Mouse (Mus musculus) gastrocnemius, adult 2 months (tissue): ENCODE measurements at regions not wholly inside any gene's neighbourhood (a gene's known extent, or its start where the extent isn't known, plus 50 kb on each side); places are given as distances from the start of the nearest gene placed in this dataset.

ENCODE experiments used
- DNase-seq: peaks from one replicate; pipeline ENCODE4 v3.0.0; 2022
- H3K27ac ChIP-seq: fragments of 200-600 bp; 2 replicates; pipeline ENCODE4 v1.8.1; 2022; ENCODE audit warnings: mild to moderate bottlenecking
- H3K4me3 ChIP-seq: fragments of 200-600 bp; 2 replicates; pipeline ENCODE4 v1.8.1; 2022; ENCODE audit warnings: mild to moderate bottlenecking, moderate library complexity
- CTCF ChIP-seq: fragments of 200-600 bp; IDR thresholded peaks from 2 replicates; pipeline ENCODE4 v1.8.1; 2022; ENCODE audit warnings: antibody characterized with exemption, mild to moderate bottlenecking, moderate library complexity
- intact Hi-C: fragments of 180-260 bp; cut with DNase I; formaldehyde crosslinking; loops from one replicate; pipeline ENCODE4 v1.15.1; 2025

DNA sequence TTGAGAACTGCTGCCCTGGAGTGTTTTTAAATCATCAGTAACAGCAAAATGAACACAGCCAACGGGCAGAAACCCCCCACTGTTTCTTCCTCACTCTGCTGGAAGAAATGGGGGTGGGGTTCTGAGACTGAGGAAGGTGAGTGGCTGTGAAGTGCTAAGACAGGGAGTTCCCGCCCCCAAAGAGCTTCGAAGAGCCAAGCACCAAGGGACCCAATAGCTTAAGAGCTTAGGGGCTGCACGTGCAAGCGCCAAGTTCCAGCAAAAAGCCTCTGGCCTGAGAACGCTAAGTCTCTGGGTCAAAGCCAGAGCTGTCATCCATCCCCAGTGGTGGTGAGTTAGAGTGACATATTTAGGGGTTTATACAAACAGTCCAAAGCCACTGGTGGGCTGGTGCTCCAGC, 55.1 kb upstream of the Pcbd1 start:
- intact Hi-C loops = no loop called here
- no peak overlapping the region for H3K4me3 ChIP-seq
- DNase-seq = no peak
- no peak overlapping the region for H3K27ac ChIP-seq
- TF ChIP-seq CTCF = no peak

DNA sequence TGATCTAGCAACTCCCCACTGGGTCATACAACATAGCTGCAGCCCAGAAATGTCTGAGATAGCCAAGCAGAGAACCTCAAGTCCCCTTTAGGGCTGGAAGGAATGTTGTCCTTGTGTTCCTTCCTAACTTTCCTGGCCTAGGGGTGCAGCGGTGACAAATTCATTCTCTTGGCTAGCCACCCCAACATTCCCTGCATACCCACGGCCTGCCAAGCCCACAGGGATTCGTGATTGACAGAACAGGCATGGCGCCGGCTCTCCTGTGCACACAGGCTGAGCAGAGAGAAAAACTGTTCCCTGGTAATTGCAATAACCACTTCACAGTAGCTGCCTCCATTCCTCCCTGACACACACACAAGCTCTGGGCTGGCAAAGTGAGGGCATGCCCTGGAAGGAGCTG, 60.5 kb upstream of the Pcbd1 start:
- H3K4me3 ChIP-seq = no peak overlapping the region
- no peak overlapping the region for H3K27ac ChIP-seq
- peak; percentile 25 for DNase-seq
- TF ChIP-seq CTCF = no peak
- intact Hi-C loops = no loop called here

DNA sequence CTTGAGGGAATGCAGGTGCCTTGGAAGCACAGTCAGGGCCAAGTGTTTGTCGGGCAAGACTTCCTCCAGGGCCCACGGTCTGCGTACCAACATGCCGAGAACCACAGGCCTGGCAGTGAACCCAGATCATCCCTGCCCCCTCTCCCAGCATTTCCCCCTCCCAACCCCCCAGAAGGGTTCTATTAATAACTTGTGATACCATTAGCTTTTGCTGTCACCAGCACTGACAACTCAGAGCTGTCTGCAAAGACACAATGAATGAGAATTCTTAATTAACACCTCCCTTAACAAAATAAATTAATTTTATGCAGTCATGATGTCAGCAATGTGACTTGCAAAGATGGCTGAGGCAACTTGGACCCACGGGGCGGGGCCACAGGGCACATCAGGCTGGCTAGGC, 61.9 kb upstream of the Pcbd1 start:
- no peak for DNase-seq
- Histone ChIP-seq H3K27ac (no peak overlapping the region), H3K4me3 (no peak overlapping the region)
- intact Hi-C loops = no loop called here
- TF ChIP-seq CTCF = no peak

GRCm38 (mm10) chr10:61025061-61025460, 64.1 kb upstream of the Pcbd1 start:
- Histone ChIP-seq H3K27ac (no peak overlapping the region), H3K4me3 (no peak overlapping the region)
- intact Hi-C loops = no loop called here
- TF ChIP-seq CTCF = no peak
- no peak for DNase-seq

DNA sequence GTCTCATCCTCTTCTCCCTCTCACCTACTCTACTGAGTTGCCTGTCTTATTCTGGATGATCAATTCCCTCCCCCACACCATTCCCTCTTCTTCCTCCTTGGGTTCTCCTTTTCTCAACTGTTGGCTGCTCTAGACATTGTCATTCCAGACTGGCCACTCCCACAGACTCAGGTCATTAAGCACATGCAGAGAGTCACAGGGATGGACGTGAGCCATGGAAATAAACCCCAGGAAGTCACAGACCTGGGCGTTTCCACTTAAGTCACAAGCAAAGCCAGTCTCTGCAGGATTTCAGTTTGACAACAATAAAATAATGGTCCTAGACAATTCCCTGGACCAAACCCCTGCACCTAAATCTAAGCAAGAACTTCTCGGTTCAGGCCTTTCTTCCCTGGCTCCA, 65.0 kb upstream of the Pcbd1 start:
- H3K27ac ChIP-seq = no peak overlapping the region
- no peak overlapping the region for H3K4me3 ChIP-seq
- TF ChIP-seq CTCF = no peak
- DNase-seq = no peak
- intact Hi-C loops = no loop called here

GRCm38 (mm10) chr10:61023431-61023830, 65.7 kb upstream of the Pcbd1 start:
- intact Hi-C loops = no loop called here
- DNase-seq = no peak
- H3K4me3 ChIP-seq = no peak overlapping the region
- H3K27ac ChIP-seq = no peak overlapping the region
- TF ChIP-seq CTCF = no peak

DNA sequence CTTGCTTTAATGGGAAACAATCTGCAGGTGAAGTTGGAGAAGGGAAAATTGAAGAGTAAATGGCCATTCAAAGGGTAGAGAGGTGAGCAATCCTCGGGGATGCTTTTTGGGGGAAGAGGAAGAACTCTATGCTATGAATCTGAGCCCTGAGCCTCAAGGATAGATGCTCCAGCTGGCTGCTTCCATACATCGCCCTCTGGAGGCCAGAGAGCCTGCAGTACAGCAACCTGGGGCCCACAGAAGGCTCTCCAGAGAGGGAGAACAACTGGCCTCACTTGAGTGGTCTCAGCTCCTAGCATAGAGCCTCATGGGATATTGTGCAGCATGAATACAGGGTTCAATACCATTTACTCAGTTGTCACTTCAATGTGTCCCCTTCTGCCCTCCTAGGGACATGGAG, 69.6 kb upstream of the Pcbd1 start:
- no peak for DNase-seq
- intact Hi-C loops = no loop called here
- H3K27ac ChIP-seq = no peak overlapping the region
- H3K4me3 ChIP-seq = no peak overlapping the region
- TF ChIP-seq CTCF = peak; percentile 21; the same call in 1 of the 2 replicates

DNA sequence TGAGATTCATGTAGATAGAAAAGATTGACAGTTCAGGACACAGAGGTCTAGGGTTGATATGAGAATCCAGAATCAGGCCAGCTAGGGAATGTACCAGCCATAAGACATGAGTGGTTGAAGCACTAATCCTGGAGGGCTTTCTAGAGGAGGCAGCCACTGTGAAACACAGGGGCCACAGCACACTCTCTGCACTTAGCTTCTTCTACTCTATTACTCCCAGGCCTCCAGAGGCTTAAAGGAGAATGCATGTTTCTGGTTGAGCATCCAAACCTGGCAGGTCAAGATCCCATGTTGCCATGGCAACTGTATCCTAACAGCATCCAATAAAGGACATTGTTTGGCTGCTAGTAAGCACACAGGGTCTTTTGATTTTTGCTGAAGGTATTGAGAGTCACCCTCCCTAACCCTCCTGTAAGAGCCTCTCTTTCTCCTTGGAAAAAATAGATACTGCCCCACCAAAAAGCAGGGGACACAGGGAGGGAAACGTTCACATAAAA, 76.9 kb upstream of the Pcbd1 start:
- H3K4me3 ChIP-seq = no peak overlapping the region
- intact Hi-C loops = no loop called here
- H3K27ac ChIP-seq = no peak overlapping the region
- no peak for DNase-seq
- TF ChIP-seq CTCF = no peak

- DNase-seq = no peak
- TF ChIP-seq CTCF = no peak
- intact Hi-C loops = no loop called here
- Histone ChIP-seq H3K4me3 (no peak overlapping the region), H3K27ac (no peak overlapping the region)
Observed at GRCm38 (mm10) chr10:61010697-61011096, 78.4 kb upstream of the Pcbd1 start.

GRCm38 (mm10) chr10:61007403-61007802, 81.7 kb upstream of the Pcbd1 start:
- no peak for TF ChIP-seq CTCF
- intact Hi-C loops = no loop called here
- H3K27ac ChIP-seq = no peak overlapping the region
- H3K4me3 ChIP-seq = no peak overlapping the region
- no peak for DNase-seq

- intact Hi-C loops = no loop called here
- H3K27ac ChIP-seq = no peak overlapping the region
- DNase-seq = no peak
- TF ChIP-seq CTCF = no peak
- no peak overlapping the region for H3K4me3 ChIP-seq
Observed at GRCm38 (mm10) chr10:61001745-61002160, 87.4 kb upstream of the Pcbd1 start.

GRCm38 (mm10) chr10:60997393-60997792, 91.7 kb upstream of the Pcbd1 start:
- Histone ChIP-seq H3K4me3 (no peak overlapping the region), H3K27ac (no peak overlapping the region)
- no peak for TF ChIP-seq CTCF
- intact Hi-C loops = no loop called here
- no peak for DNase-seq

DNA sequence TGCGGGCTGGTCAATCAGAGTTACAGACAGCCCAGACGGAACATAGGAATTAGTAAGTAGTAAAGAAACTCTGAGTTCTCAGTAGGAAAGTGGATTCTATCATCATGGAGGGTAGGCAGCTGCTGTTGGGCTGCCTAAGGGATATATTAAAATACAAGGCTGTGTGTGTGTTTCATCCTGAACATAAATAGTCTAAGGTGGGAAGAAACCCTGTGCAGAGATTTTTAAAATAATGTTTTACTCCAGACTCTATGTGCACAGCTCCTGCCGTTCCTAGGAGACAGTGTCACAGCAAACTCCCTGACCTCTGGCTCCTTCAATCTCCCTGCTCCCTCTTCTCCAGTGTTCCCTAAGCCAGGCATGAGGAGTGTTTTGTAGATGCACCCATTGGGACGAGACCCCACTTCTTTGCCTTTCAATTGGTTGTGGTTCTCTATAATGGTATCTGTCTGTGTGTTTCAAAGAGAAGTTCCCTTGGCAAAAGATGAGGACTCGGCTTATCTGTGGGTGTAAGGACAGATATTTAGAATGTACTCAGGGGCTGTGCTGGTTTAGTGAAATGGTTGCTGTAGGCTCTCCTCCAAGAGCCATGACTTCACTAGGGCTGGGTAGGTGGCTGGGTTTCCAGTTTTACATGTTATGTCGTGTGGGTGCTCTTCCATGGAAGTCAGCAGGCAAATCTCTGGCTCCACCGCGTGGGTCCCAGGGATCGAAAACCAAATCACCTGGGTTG, 93.1 kb upstream of the Pcbd1 start:
- H3K4me3 ChIP-seq = no peak overlapping the region
- DNase-seq = no peak
- no peak overlapping the region for H3K27ac ChIP-seq
- intact Hi-C loops = no loop called here
- TF ChIP-seq CTCF = no peak

GRCm38 (mm10) chr10:60985109-60985576, 104.0 kb upstream of the Pcbd1 start:
- peak; percentile 48 for TF ChIP-seq CTCF
- Histone ChIP-seq H3K27ac (no peak overlapping the region), H3K4me3 (no peak overlapping the region)
- no peak for DNase-seq
- intact Hi-C loops = no loop called here
